Mouse (Mus musculus) CH12F3 (cell line): Measurements from ENCODE around the gene Itgal.
"Not testable (repeated sequence)": the region's sequence is repeated elsewhere in the genome, so short reads cannot be mapped to it uniquely, and the experiment has no call there.

Source experiments
- in situ Hi-C: fragments of 300-500 bp; cut with MboI; formaldehyde crosslinking; loops from 2 replicates; pipeline ENCODE4 v1.14.3; 2020; ENCODE audit warnings: low sequenced_read_pairs

Itgal gene

GRCm38 (mm10) chr7:127375271-127376245 lies 79.5 kb downstream of the Itgal start, which contains the start of gene Zfp747:
Zfp747 (minus strand) TSS chr7:127376050.
- in situ Hi-C loops = not testable (repeated sequence)

DNA sequence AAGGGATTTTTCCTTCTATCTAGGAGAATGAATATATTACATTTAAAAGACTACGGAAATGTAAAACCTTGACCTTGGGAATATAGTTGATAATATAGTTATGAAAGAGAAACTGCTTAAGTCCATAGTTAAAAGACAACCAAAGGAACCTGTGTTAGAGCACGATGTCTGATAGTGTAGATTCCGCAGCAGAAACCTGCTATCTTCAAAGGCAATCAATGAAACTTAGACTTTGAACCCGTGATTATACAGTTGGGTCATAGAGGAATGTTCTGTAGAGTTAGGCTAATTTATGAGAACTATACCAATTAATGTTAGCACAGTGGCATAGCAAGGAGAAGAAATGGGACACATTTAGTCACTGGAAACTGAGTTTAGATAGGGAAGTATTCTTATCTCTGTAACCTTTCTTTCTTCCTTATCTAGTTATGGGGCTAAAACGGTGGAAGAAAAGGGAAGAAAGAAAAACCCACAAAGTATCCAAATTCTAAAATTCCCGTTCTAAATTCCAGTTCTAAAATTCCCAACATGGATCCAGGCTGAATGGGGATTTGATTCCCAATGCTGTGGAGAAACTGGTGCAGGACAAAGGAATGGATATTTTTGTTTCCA lies 82.4 kb downstream of the Itgal start:
- in situ Hi-C loops = no loop called here
